Mouse (Mus musculus) forebrain, embryonic 10.5 days (tissue): Measurements from ENCODE around the gene Aprt. TPM values are rescaled to one million over a fixed set of nuclear protein-coding genes. Genes with fewer than 3 reads are reported as not detected.

ENCODE experiments used
- DNase-seq: peaks from one replicate; pipeline ENCODE4 v3.0.0-alpha.2; 2017; ENCODE audit warnings: low spot score; ENCODE audit errors: extremely low spot score
- H3K27ac ChIP-seq: fragments of 300-500 bp; sonication (generic); 2 replicates; pipeline ENCODE4 v1.5.1; 2016; ENCODE audit warnings: mild to moderate bottlenecking
- H3K27me3 ChIP-seq: fragments of 300-500 bp; sonication (generic); 2 replicates; pipeline ENCODE4 v1.6.1; 2016; ENCODE audit warnings: mild to moderate bottlenecking; ENCODE audit not compliant: poor library complexity, severe bottlenecking
- H3K36me3 ChIP-seq: fragments of 300-500 bp; sonication (generic); replicated peaks from 2 replicates; pipeline ENCODE4 v1.6.1; 2016; ENCODE audit warnings: mild to moderate bottlenecking, moderate library complexity
- H3K4me1 ChIP-seq: fragments of 300-500 bp; sonication (generic); 2 replicates; pipeline ENCODE4 v1.6.1; 2016
- H3K4me3 ChIP-seq: fragments of 300-500 bp; sonication (generic); 2 replicates; pipeline ENCODE4 v1.5.1; 2016; ENCODE audit warnings: mild to moderate bottlenecking, moderate library complexity
- H3K9me3 ChIP-seq: fragments of 300-500 bp; sonication (generic); 2 replicates; pipeline ENCODE4 v1.6.1; 2016; ENCODE audit warnings: mild to moderate bottlenecking, moderate library complexity
- WGBS: fragments of 180-500 bp; shearing (Covaris S2); methylation state at CpG from one replicate; pipeline ENCODE4 v1.1.7; 2016; 5-methylcytosine and 5-hydroxymethylcytosine counted together
- polyA plus RNA-seq: library from polyadenylated mRNA; unstranded; fragments of >200 nt; fragmentation: Nextera tagmentation; extraction: Ambion mirVana; gene quantifications from 2 replicates; pipeline ENCODE4 v1.2.1, GENCODE M21; 2016

Gene Aprt
- polyA plus RNA-seq, 1 experiment from 2014 or later: 321 TPM

- no peak for DNase-seq
- WGBS: 58% methylated on average over 4 of the region's 4 CpGs
- no peak overlapping the region for H3K27ac ChIP-seq
- no peaks in the 10 kb centered on the region for H3K27me3 ChIP-seq
- peaks cover 6% of the 10 kb centered on the region for H3K36me3 ChIP-seq
- peak overlapping the region; percentile 62 for H3K4me3 ChIP-seq
- H3K9me3 ChIP-seq: no peaks in the 10 kb centered on the region
- H3K4me1 ChIP-seq: peaks cover 28% of the 10 kb centered on the region
These were observed 33.5 kb upstream of the Aprt start for GRCm38 (mm10) chr8:122610209-122610608.

DNA sequence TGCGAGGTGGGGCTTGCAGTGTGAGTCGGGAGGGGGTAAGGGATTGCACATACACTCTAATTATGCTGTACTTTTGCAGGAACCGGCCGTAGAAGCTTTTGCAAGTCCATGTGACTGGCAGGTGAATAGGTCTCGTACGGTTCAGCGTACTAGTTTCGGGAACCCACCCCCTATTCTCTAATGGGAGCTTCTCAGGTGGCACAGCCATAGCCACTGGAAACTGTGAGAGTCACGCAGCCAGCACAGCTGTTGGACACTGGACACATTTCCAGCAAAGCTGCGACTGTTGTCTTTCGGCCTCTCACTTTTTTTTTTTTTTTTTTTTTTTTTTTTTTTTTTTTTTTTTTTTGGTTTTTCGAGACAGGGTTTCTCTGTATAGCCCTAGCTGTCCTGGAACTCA, 30.1 kb upstream of the Aprt start:
- WGBS: 86% methylated on average over 11 of the region's 12 CpGs
- peaks cover 15% of the 10 kb centered on the region for H3K4me1 ChIP-seq
- H3K27me3 ChIP-seq: no peaks in the 10 kb centered on the region
- no peak overlapping the region for H3K4me3 ChIP-seq
- no peaks in the 10 kb centered on the region for H3K36me3 ChIP-seq
- no peak for DNase-seq
- no peaks in the 10 kb centered on the region for H3K9me3 ChIP-seq
- H3K27ac ChIP-seq: no peak overlapping the region

DNA sequence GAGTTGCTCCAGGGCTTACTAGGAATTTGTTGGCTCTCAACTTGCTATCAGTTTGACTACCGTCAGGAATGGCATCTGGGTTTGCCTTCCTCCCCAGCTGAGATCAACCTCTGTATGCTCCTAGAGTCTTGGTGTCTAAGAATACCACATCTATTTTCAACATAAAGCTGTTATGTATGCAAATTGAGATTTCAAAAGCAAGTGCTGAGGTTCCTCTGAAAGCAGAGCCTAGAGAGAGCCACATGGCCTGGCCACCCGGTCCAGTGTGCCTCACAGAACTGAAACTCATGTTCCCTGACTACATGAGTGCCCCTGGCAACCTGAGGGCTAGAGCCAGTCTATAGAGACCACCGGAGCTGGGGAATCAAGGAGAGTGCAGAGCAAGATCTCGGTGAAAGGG, 28.7 kb upstream of the Aprt start:
- peaks cover 6% of the 10 kb centered on the region for H3K4me1 ChIP-seq
- H3K27me3 ChIP-seq: no peaks in the 10 kb centered on the region
- H3K36me3 ChIP-seq: no peaks in the 10 kb centered on the region
- no peak overlapping the region for H3K4me3 ChIP-seq
- no peak for DNase-seq
- 84% methylated on average over 4 of the region's 4 CpGs for WGBS
- H3K9me3 ChIP-seq: no peaks in the 10 kb centered on the region
- no peak overlapping the region for H3K27ac ChIP-seq

DNA sequence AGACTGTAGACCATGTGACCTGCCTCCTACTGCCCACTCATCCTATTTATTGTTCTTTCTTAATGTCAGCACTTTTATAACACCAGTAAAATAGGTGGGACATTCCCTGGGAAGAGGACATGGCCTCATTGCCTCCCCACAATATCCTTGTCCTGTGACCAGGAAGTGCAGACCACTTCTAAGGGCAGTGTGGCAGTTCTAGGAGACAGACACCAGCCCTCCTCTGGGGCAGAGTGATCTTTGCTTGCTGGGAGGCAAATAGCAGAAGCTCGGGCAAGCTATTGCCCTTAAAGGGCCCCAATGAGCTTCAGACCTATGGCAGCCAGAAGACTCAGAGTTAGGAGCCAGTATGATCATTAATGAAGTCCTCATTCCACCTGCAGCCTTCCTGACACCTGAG, 27.9 kb upstream of the Aprt start:
- Histone ChIP-seq H3K36me3 (no peaks in the 10 kb centered on the region), H3K4me1 (no peaks in the 10 kb centered on the region), H3K9me3 (no peaks in the 10 kb centered on the region), H3K27me3 (no peaks in the 10 kb centered on the region), H3K4me3 (no peak overlapping the region), H3K27ac (no peak overlapping the region)
- WGBS: 75% methylated on average over 1 of the region's 1 CpGs
- no peak for DNase-seq

GRCm38 (mm10) chr8:122600666-122601065, 24.0 kb upstream of the Aprt start:
- Histone ChIP-seq H3K27ac (no peak overlapping the region), H3K36me3 (no peaks in the 10 kb centered on the region; the same call in 1 of the 2 replicates), H3K27me3 (no peaks in the 10 kb centered on the region), H3K9me3 (no peaks in the 10 kb centered on the region), H3K4me3 (no peak overlapping the region), H3K4me1 (0 out of 2 replicates have a peak, but pooled peaks cover 2% of the 10 kb centered on the region)
- DNase-seq: no peak
- WGBS: 92% methylated on average over 9 of the region's 9 CpGs

GRCm38 (mm10) chr8:122596031-122596430, 19.3 kb upstream of the Aprt start:
- DNase-seq: no peak
- Histone ChIP-seq H3K4me3 (no peak overlapping the region), H3K9me3 (no peaks in the 10 kb centered on the region), H3K27ac (no peak overlapping the region), H3K27me3 (no peaks in the 10 kb centered on the region), H3K4me1 (peaks cover 23% of the 10 kb centered on the region; the same call in 1 of the 2 replicates), H3K36me3 (no peaks in the 10 kb centered on the region; the same call in 1 of the 2 replicates)
- WGBS: 52% methylated on average over 4 of the region's 4 CpGs

DNA sequence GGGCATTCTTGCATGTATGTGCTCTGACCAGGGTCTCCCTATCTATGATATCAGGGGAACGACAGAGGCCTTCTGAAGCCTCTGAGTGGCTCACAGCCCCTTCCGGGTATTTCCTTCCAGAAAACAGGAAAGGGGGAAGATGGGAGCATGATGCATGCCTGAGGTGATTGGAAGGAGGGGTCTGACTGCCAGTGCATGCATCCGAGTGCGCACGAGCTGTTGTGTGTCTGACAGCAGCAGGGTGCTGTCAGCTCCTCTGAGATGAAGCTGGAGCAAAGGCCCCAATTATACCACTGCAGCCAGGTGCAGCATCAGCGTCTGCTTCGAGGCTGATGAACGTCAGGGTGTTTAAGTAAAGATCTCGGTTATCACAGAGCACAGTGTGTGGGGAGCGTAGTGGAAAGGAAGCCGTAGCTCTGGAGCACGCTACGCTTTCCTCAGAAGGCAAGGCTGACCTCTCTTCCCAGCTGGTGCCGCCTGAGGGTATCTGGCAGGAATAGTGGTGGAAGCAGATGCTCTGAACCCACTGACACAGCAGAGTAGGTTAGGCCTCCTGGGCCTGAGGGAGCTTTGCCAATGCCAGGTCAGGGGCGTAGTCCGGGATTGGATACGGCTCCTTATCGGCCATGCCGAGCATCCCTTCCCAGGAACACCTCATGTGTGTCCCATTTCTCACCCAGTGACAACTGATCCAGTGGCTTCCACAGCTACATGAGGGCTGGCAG, 17.2 kb upstream of the Aprt start:
- DNase-seq: no peak
- 84% methylated on average over 19 of the region's 19 CpGs for WGBS
- Histone ChIP-seq H3K27me3 (no peaks in the 10 kb centered on the region), H3K4me3 (no peak overlapping the region), H3K36me3 (no peaks in the 10 kb centered on the region; the same call in 1 of the 2 replicates), H3K4me1 (peaks cover 23% of the 10 kb centered on the region; the same call in 1 of the 2 replicates), H3K27ac (no peak overlapping the region), H3K9me3 (no peaks in the 10 kb centered on the region)

DNA sequence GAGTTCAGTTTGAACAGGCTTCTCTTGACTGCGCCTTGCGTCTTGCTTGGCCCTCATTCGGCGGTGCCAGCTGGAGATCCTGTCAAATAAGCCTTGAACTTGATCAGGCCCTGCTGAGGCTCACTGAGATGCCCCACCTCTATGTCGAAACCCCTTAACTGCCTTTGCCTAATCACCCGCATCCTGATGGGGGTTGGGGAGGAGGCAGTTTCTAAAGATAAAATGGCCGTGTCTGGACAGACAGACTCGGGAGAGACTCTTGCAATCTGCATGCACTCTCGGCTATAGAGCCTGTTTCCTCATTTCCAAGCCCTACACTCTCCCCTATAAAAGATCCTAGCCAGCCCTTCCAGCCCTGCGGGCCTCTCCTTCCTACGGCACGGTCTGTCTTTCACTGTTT, 16.5 kb upstream of the Aprt start:
- no peak for DNase-seq
- no peaks in the 10 kb centered on the region for H3K9me3 ChIP-seq
- H3K27me3 ChIP-seq: no peaks in the 10 kb centered on the region
- WGBS: 83% methylated on average over 12 of the region's 12 CpGs
- no peak overlapping the region for H3K27ac ChIP-seq
- peaks cover 23% of the 10 kb centered on the region; the same call in 1 of the 2 replicates for H3K4me1 ChIP-seq
- H3K4me3 ChIP-seq: no peak overlapping the region
- no peaks in the 10 kb centered on the region; the same call in 1 of the 2 replicates for H3K36me3 ChIP-seq

DNA sequence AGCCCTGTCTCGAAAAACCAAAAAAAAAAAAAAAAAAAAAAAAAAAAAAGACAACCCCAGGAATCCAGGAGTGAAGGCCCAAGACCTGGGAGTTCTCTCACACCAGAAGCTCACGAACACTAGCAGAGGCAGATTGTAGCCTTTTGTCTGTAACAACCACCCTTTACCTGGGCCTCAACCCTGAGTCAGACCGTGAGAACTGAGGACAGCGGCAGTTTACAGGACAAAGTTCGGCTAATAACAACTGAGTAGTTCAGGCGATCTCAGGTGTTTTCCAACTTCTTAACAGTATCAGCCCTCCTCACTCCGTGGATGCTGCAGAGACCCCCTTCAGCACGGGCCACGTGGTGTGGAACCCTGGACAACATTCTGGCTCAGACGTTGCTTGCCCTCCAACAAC, 10.0 kb upstream of the Aprt start:
- H3K4me3 ChIP-seq: no peak overlapping the region
- no peaks in the 10 kb centered on the region for H3K9me3 ChIP-seq
- 86% methylated on average over 10 of the region's 10 CpGs for WGBS
- H3K27me3 ChIP-seq: no peaks in the 10 kb centered on the region
- no peak for DNase-seq
- H3K27ac ChIP-seq: no peak overlapping the region
- peaks cover 25% of the 10 kb centered on the region for H3K4me1 ChIP-seq
- H3K36me3 ChIP-seq: no peaks in the 10 kb centered on the region

DNA sequence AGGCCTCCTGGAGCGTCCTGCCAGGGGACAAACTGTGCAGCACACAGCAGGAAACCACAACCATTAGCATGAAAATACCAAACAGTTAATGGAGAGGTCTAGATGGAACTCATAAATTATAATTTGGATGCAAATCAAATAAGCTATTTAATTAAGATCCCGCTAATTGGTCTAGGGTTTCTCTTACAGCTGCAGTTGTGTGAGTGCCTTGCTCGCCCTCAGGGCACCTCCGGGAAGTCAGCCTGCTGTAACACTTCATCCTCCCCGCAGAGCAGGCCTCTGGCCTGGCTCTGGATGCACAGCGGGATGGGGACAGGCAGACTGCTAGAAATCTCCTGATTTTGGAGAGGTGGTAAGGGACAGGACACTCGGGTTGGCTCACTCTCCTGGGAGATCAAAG, 9.5 kb upstream of the Aprt start:
- WGBS: 58% methylated on average over 7 of the region's 7 CpGs
- DNase-seq: no peak

DNA sequence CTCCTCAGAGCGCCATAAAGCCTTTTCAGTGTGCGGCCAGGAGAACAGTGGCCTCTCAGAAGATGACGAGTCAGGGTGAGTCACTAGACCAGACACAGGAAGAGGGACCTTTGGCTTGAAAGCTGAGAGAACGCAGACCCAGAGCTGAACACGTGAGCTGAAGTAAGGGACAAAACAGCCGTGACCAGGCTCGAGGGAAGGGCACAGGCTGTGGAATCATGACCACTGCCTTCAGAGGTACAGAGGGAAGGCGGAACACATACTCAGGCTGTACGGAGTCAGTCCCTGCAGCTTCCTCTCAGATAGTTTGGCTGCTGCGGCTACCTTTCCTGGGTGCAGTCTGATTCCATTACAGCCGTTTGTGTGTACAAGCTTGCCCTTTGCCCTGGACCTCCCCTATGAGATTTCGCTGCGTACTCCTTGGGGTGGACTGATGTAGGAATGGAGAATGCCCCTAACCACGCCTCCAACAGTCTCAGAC, 8.7 kb upstream of the Aprt start:
- no peak for DNase-seq
- Histone ChIP-seq H3K9me3 (no peaks in the 10 kb centered on the region), H3K4me3 (no peak overlapping the region), H3K27me3 (no peaks in the 10 kb centered on the region), H3K4me1 (peaks cover 34% of the 10 kb centered on the region), H3K27ac (peak overlapping the region; percentile 36), H3K36me3 (no peaks in the 10 kb centered on the region)
- WGBS: 73% methylated on average over 14 of the region's 14 CpGs

More for the DNA sequence above, 9.5 kb upstream of the Aprt start:
- peaks cover 27% of the 10 kb centered on the region for H3K4me1 ChIP-seq
- H3K36me3 ChIP-seq: no peaks in the 10 kb centered on the region
- no peak overlapping the region for H3K4me3 ChIP-seq
- no peaks in the 10 kb centered on the region for H3K9me3 ChIP-seq
- H3K27ac ChIP-seq: no peak overlapping the region
- H3K27me3 ChIP-seq: no peaks in the 10 kb centered on the region

GRCm38 (mm10) chr8:122584981-122585380, 8.3 kb upstream of the Aprt start:
- no peak overlapping the region for H3K4me3 ChIP-seq
- no peaks in the 10 kb centered on the region for H3K9me3 ChIP-seq
- peaks cover 35% of the 10 kb centered on the region for H3K4me1 ChIP-seq
- H3K36me3 ChIP-seq: no peaks in the 10 kb centered on the region
- H3K27me3 ChIP-seq: no peaks in the 10 kb centered on the region
- H3K27ac ChIP-seq: no peak overlapping the region
- WGBS: 89% methylated on average over 9 of the region's 9 CpGs
- DNase-seq: no peak

GRCm38 (mm10) chr8:122580926-122581325, 4.2 kb upstream of the Aprt start:
- Histone ChIP-seq H3K27ac (no peak overlapping the region), H3K36me3 (no peaks in the 10 kb centered on the region), H3K27me3 (no peaks in the 10 kb centered on the region), H3K4me1 (peaks cover 56% of the 10 kb centered on the region), H3K9me3 (no peaks in the 10 kb centered on the region), H3K4me3 (no peak overlapping the region)
- DNase-seq: no peak
- WGBS: 80% methylated on average over 15 of the region's 15 CpGs
